Mouse (Mus musculus): Measurements from ENCODE around the gene Otop1. TPM values are rescaled to one million over a fixed set of nuclear protein-coding genes. Genes with fewer than 3 reads are reported as not detected.

Gene Otop1
- not detected in 2 replicates for polyA plus RNA-seq (2012; rRNA removed)

GRCm38 (mm10) chr5:38275771-38276170, at the start of gene Otop1:
Gene Otop1 (plus strand): TSS chr5:38275972.

GRCm38 (mm10) chr5:38260107-38260682, 15.6 kb upstream of the Otop1 start, which contains the start of gene Tmem128:
Gene Tmem128 (plus strand): TSS chr5:38260185.

GRCm38 (mm10) chr5:38318966-38319786, 43.4 kb downstream of the Otop1 start, which contains the start of gene Drd5:
Gene Drd5 (plus strand): TSS chr5:38319367.

Other genes with a start within 250 kb of the Otop1 start
- gene Stx18, start 237.2 kb upstream of the Otop1 start, polyA plus RNA-seq (2012; rRNA removed) = 9.7 and 10.2 TPM in 2 replicates
- gene Nsg1, start 116.1 kb upstream of the Otop1 start, polyA plus RNA-seq (2012; rRNA removed) = 1.2 and 1.3 TPM in 2 replicates
- 3.3 and 3.6 TPM in 2 replicates for gene Zbtb49, start 55.5 kb upstream of the Otop1 start, polyA plus RNA-seq (2012; rRNA removed)
- 55.3 and 55.6 TPM in 2 replicates for gene Lyar, start 55.5 kb upstream of the Otop1 start, polyA plus RNA-seq (2012; rRNA removed)
- 25.1 and 31.8 TPM in 2 replicates for gene Tmem128, start 15.8 kb upstream of the Otop1 start, polyA plus RNA-seq (2012; rRNA removed)
- not detected in 2 replicates for gene Drd5, start 43.4 kb downstream of the Otop1 start, polyA plus RNA-seq (2012; rRNA removed)
- gene Slc2a9, start 227.2 kb downstream of the Otop1 start, polyA plus RNA-seq (2012; rRNA removed) = 1.5 TPM in 2 replicates

All from liver, embryonic 14 days (tissue).